Mouse (Mus musculus): ENCODE data around the gene Lrrc4. TPM values are rescaled to one million over a fixed set of nuclear protein-coding genes. Genes with fewer than 3 reads are reported as not detected.
A peak's percentile ranks its signal among the peaks of the same experiment; 100 is the strongest.

Gene Lrrc4
- polyA plus RNA-seq (2014; fragmentation: Nextera tagmentation; extraction: Ambion mirVana), result 1.0 and 1.1 TPM in 2 replicates

DNA sequence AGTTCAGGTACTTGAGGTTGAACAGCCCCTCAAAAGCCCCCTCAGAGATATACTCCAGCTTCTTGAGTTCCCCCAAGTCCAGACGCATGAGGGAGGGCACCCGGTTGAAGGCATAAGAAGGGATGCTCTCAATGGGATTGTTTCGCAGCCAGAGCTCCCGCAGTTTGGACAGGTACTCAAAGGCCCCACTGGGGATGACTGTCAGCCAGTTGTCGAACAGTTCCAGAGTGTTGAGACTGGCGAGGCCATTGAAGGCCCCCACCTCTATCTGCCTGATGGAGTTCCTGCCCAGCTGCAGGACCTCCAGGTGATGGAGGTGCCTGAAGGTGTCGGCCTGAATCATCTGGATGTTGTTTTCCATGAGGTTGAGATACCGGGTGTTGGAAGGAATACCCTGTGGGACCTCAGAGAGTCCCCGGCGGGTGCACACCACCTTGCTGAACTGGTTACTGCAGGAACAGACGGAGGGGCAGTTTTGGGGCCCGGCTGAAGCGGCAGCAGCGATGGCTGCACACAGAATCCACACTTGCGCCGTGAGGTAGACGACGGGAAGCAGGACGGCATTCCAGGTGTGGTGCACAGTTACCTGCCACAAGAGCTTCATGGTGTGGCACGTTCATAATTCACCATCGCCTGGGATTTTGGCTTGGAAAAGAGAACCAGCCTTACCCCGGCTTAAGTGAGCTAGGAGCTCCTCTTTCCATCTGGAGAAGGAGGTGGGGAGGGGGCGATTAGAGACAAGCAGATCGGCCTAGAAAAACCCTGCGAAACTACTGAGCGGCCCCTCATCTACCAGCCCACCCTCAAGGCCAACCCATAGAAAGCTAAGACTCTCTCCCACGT, at the start of gene Lrrc4:
Gene Lrrc4, minus strand, starts transcription at position 737 of the 843 bp plus-strand sequence.
- Histone ChIP-seq H3K4me1 (ENCODE audit: control insufficient read depth, insufficient read depth, low read length) (no peaks in the 10 kb centered on the region), H3K4me2 (ENCODE audit: low read depth, low read length) (peak within 1 kb of the TSS; percentile 100), H3K9ac (replicated peaks; ENCODE audit: low read length) (peak within 1 kb of the TSS; percentile 69), H3K36me3 (replicated peaks; ENCODE audit: control insufficient read depth, insufficient read depth, low read depth, low read length) (no peaks in the 10 kb centered on the region; the same call in 1 of the 2 replicates), H3K9me3 (replicated peaks; ENCODE audit: control insufficient read depth, low read length) (no peaks in the 10 kb centered on the region), H3K4me3 (ENCODE audit: low read depth, low read length) (peak within 1 kb of the TSS; percentile 59), H3K27me3 (ENCODE audit: control insufficient read depth, insufficient read depth, low read length) (peaks cover 20% of the 10 kb centered on the region), H3K27ac (replicated peaks; ENCODE audit: low read depth, low read length) (0 out of 2 replicates have a peak within 1 kb of the TSS, but pooled peaks have one; percentile 17)
- WGBS, result 21% methylated on average over 27 of the region's 27 CpGs
- DNase-seq (ENCODE audit: low spot score) (peak; percentile 24), ATAC-seq (replicated peaks; ENCODE audit: insufficient number of reproducible peaks, low FRiP score, low TSS enrichment, low read depth) (no peak)

DNA sequence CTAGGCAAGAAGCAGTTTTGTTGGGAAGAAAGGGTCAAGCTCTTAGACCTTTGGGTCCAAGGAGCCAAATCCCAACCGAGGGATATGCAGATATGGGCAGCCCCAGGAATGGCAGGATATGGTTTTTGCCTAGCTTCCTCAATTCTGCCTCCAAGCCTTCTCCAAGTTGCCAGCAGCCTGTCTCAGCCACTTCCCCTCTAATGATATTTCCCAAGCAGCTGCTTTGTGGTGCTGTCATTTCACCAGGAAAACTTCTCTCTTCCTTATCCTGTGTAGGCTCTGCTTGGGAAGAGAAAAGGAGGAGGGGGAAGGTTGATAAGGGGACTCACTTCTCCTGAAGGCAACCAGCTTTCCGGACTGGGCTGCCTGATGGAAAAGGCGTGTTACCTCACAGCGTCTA, 49.4 kb upstream of the Lrrc4 start:
- no peak overlapping the region for H3K27ac ChIP-seq (replicated peaks; ENCODE audit: low read depth, low read length)
- H3K9ac ChIP-seq (replicated peaks; ENCODE audit: low read length), result no peak overlapping the region
- no peak overlapping the region for H3K4me3 ChIP-seq (ENCODE audit: low read depth, low read length)
- DNase-seq (ENCODE audit: low spot score), result no peak
- no peaks in the 10 kb centered on the region for H3K36me3 ChIP-seq (replicated peaks; ENCODE audit: control insufficient read depth, insufficient read depth, low read depth, low read length)
- 80% methylated on average over 4 of the region's 4 CpGs for WGBS
- no peaks in the 10 kb centered on the region for H3K27me3 ChIP-seq (ENCODE audit: control insufficient read depth, insufficient read depth, low read length)
- H3K4me1 ChIP-seq (ENCODE audit: control insufficient read depth, insufficient read depth, low read length), result no peaks in the 10 kb centered on the region
- no peaks in the 10 kb centered on the region for H3K9me3 ChIP-seq (replicated peaks; ENCODE audit: control insufficient read depth, low read length)
- ATAC-seq (replicated peaks; ENCODE audit: insufficient number of reproducible peaks, low FRiP score, low TSS enrichment, low read depth), result no peak
- no peak overlapping the region for H3K4me2 ChIP-seq (ENCODE audit: low read depth, low read length)

- Histone ChIP-seq H3K36me3 (replicated peaks; ENCODE audit: control insufficient read depth, insufficient read depth, low read depth, low read length) (no peaks in the 10 kb centered on the region), H3K9me3 (replicated peaks; ENCODE audit: control insufficient read depth, low read length) (no peaks in the 10 kb centered on the region), H3K4me3 (ENCODE audit: low read depth, low read length) (no peak overlapping the region), H3K27me3 (ENCODE audit: control insufficient read depth, insufficient read depth, low read length) (no peaks in the 10 kb centered on the region), H3K9ac (replicated peaks; ENCODE audit: low read length) (no peak overlapping the region), H3K4me2 (ENCODE audit: low read depth, low read length) (no peak overlapping the region), H3K27ac (replicated peaks; ENCODE audit: low read depth, low read length) (no peak overlapping the region), H3K4me1 (ENCODE audit: control insufficient read depth, insufficient read depth, low read length) (no peaks in the 10 kb centered on the region)
- 74% methylated on average over 8 of the region's 8 CpGs for WGBS
- no peak for DNase-seq (ENCODE audit: low spot score)
- no peak for ATAC-seq (replicated peaks; ENCODE audit: insufficient number of reproducible peaks, low FRiP score, low TSS enrichment, low read depth)
Observed at GRCm38 (mm10) chr6:28879315-28879714, 47.8 kb upstream of the Lrrc4 start.

DNA sequence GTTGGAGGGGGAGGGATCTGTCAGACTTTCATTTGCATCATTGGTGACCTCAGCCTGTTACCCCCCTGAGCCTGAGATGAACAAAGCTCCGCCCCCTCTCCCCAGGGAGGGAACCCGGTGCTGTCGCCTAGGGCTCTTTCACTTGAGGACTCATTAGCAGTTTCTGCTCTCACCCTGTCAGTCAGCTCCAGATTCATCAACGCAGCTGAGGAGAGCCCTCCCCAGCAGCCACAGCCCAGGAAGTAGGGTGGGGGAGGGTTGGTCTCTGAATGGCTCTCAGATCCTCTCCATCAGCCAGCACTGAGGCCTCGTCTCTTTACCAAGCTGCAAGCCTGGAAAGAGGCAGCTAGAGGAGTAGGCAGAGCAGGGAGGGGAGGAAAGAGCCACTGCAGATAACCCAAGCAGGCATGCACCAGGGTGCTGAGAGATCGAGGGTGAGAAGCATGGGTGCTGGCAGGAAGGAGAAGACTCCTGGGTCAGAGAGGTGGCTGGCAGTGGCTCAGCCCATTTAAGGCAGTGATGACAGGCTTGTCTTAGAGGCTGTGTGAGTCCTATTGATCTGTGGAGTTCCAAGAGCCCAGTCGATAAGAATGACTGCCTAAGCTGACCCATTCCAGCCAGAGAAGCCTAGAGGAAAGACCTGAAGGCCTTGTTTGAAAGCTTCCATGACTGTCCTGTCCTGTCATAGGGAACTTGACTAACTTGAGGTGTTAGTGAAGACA, 46.6 kb upstream of the Lrrc4 start:
- WGBS, result 16% methylated on average over 7 of the region's 7 CpGs
- Histone ChIP-seq H3K4me1 (ENCODE audit: control insufficient read depth, insufficient read depth, low read length) (peaks cover 3% of the 10 kb centered on the region; the same call in 1 of the 2 replicates), H3K27ac (replicated peaks; ENCODE audit: low read depth, low read length) (no peak overlapping the region), H3K36me3 (replicated peaks; ENCODE audit: control insufficient read depth, insufficient read depth, low read depth, low read length) (no peaks in the 10 kb centered on the region), H3K4me2 (ENCODE audit: low read depth, low read length) (no peak overlapping the region), H3K27me3 (ENCODE audit: control insufficient read depth, insufficient read depth, low read length) (no peaks in the 10 kb centered on the region), H3K9me3 (replicated peaks; ENCODE audit: control insufficient read depth, low read length) (no peaks in the 10 kb centered on the region), H3K4me3 (ENCODE audit: low read depth, low read length) (no peak overlapping the region), H3K9ac (replicated peaks; ENCODE audit: low read length) (no peak overlapping the region)
- ATAC-seq (replicated peaks; ENCODE audit: insufficient number of reproducible peaks, low FRiP score, low TSS enrichment, low read depth) (peak; percentile 77), DNase-seq (ENCODE audit: low spot score) (peak; percentile 52)

- WGBS, result 55% methylated on average over 3 of the region's 3 CpGs
- Histone ChIP-seq H3K9me3 (replicated peaks; ENCODE audit: control insufficient read depth, low read length) (no peaks in the 10 kb centered on the region), H3K4me1 (ENCODE audit: control insufficient read depth, insufficient read depth, low read length) (peaks cover 3% of the 10 kb centered on the region; the same call in 1 of the 2 replicates), H3K4me2 (ENCODE audit: low read depth, low read length) (no peak overlapping the region), H3K36me3 (replicated peaks; ENCODE audit: control insufficient read depth, insufficient read depth, low read depth, low read length) (no peaks in the 10 kb centered on the region), H3K27me3 (ENCODE audit: control insufficient read depth, insufficient read depth, low read length) (no peaks in the 10 kb centered on the region), H3K4me3 (ENCODE audit: low read depth, low read length) (no peak overlapping the region), H3K9ac (replicated peaks; ENCODE audit: low read length) (no peak overlapping the region), H3K27ac (replicated peaks; ENCODE audit: low read depth, low read length) (no peak overlapping the region)
- ATAC-seq (replicated peaks; ENCODE audit: insufficient number of reproducible peaks, low FRiP score, low TSS enrichment, low read depth) (no peak), DNase-seq (ENCODE audit: low spot score) (no peak)
Observed at GRCm38 (mm10) chr6:28876492-28876891, 44.9 kb upstream of the Lrrc4 start.

DNA sequence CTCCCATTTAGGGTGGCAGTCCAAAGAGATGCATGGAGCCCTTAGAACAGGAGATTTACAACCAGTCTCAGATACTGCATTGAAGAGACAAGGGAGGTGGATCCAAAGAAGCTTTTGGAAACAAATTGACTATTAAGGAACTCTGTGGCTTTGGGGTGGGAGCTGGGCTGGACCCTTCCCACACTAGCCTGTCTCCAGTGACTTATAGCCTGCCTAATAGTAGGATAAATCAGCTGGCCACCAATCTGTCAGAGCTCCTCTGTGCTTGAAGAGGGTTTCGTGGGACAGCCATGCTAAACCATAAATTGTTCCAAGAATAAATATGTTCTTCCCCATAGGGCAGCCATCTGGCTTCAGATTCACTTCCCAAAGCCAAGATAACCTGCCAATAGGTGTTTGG, 43.8 kb upstream of the Lrrc4 start:
- no peak overlapping the region for H3K9ac ChIP-seq (replicated peaks; ENCODE audit: low read length)
- H3K36me3 ChIP-seq (replicated peaks; ENCODE audit: control insufficient read depth, insufficient read depth, low read depth, low read length), result no peaks in the 10 kb centered on the region
- H3K4me2 ChIP-seq (ENCODE audit: low read depth, low read length), result no peak overlapping the region
- ATAC-seq (replicated peaks; ENCODE audit: insufficient number of reproducible peaks, low FRiP score, low TSS enrichment, low read depth) (no peak), DNase-seq (ENCODE audit: low spot score) (no peak)
- no peaks in the 10 kb centered on the region for H3K27me3 ChIP-seq (ENCODE audit: control insufficient read depth, insufficient read depth, low read length)
- no peak overlapping the region for H3K27ac ChIP-seq (replicated peaks; ENCODE audit: low read depth, low read length)
- H3K4me1 ChIP-seq (ENCODE audit: control insufficient read depth, insufficient read depth, low read length), result peaks cover 3% of the 10 kb centered on the region; the same call in 1 of the 2 replicates
- WGBS, result 92% methylated on average over 1 of the region's 1 CpGs
- H3K9me3 ChIP-seq (replicated peaks; ENCODE audit: control insufficient read depth, low read length), result no peaks in the 10 kb centered on the region
- H3K4me3 ChIP-seq (ENCODE audit: low read depth, low read length), result no peak overlapping the region

DNA sequence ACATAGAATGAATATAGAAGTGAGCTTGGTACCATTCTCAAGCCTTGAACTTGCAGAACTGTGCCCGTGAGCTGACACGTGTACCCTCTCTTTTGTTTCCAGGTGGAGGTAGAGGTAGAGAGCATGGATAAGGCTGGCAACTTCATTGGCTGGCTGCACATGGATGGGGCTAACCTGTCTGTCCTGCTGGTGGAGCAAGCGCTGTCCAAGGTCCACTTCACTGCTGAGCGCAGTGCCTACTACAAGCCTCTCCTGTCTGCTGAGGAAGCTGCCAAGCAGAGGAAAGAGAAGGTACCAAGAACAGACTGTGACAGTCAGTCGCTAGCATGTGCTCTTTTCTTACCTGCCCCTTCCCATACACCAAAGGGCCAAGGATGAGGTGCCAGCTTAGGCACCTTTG, 43.2 kb upstream of the Lrrc4 start:
- DNase-seq (ENCODE audit: low spot score), result no peak
- H3K4me1 ChIP-seq (ENCODE audit: control insufficient read depth, insufficient read depth, low read length), result peaks cover 3% of the 10 kb centered on the region; the same call in 1 of the 2 replicates

DNA sequence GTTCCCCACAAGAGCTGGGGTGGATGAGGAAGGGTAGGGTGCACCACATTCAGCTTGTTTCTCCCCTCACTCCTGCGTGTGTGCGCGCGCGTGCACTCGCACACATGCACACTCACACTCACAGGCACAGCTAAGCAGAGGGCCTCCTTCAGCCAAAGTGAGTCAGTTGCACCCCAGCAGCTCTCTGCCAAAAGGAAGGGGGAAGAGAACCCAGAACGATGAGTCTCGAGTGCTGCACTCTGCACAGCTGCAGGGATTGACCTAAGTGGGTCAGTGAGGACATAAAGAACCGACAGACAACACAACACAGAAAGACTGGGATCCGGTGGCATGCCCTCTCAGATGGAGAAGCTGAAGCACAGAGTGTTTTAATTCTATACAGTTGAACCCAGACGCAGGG, 42.5 kb upstream of the Lrrc4 start:
- 78% methylated on average over 11 of the region's 11 CpGs for WGBS
- Histone ChIP-seq H3K9ac (replicated peaks; ENCODE audit: low read length) (no peak overlapping the region), H3K4me2 (ENCODE audit: low read depth, low read length) (no peak overlapping the region), H3K4me1 (ENCODE audit: control insufficient read depth, insufficient read depth, low read length) (peaks cover 3% of the 10 kb centered on the region; the same call in 1 of the 2 replicates), H3K9me3 (replicated peaks; ENCODE audit: control insufficient read depth, low read length) (no peaks in the 10 kb centered on the region), H3K4me3 (ENCODE audit: low read depth, low read length) (no peak overlapping the region), H3K27ac (replicated peaks; ENCODE audit: low read depth, low read length) (no peak overlapping the region), H3K27me3 (ENCODE audit: control insufficient read depth, insufficient read depth, low read length) (no peaks in the 10 kb centered on the region), H3K36me3 (replicated peaks; ENCODE audit: control insufficient read depth, insufficient read depth, low read depth, low read length) (no peaks in the 10 kb centered on the region)
- ATAC-seq (replicated peaks; ENCODE audit: insufficient number of reproducible peaks, low FRiP score, low TSS enrichment, low read depth) (no peak), DNase-seq (ENCODE audit: low spot score) (no peak)

More for the DNA sequence above, 43.2 kb upstream of the Lrrc4 start:
- no peak overlapping the region for H3K4me2 ChIP-seq (ENCODE audit: low read depth, low read length)
- H3K9me3 ChIP-seq (replicated peaks; ENCODE audit: control insufficient read depth, low read length), result no peaks in the 10 kb centered on the region
- H3K36me3 ChIP-seq (replicated peaks; ENCODE audit: control insufficient read depth, insufficient read depth, low read depth, low read length), result no peaks in the 10 kb centered on the region
- 86% methylated on average over 5 of the region's 5 CpGs for WGBS
- no peak overlapping the region for H3K9ac ChIP-seq (replicated peaks; ENCODE audit: low read length)
- H3K27ac ChIP-seq (replicated peaks; ENCODE audit: low read depth, low read length), result no peak overlapping the region
- ATAC-seq (replicated peaks; ENCODE audit: insufficient number of reproducible peaks, low FRiP score, low TSS enrichment, low read depth), result no peak
- no peak overlapping the region for H3K4me3 ChIP-seq (ENCODE audit: low read depth, low read length)
- H3K27me3 ChIP-seq (ENCODE audit: control insufficient read depth, insufficient read depth, low read length), result no peaks in the 10 kb centered on the region

All from embryonic facial prominence, embryonic 11.5 days (tissue).